Mouse (Mus musculus): ENCODE results near the gene Zfp9. TPM values are rescaled to one million over a fixed set of nuclear protein-coding genes. Genes with fewer than 3 reads are reported as not detected.
A peak's percentile ranks its signal among the peaks of the same experiment; 100 is the strongest.

Gene Zfp9
- polyA plus RNA-seq, 1 experiment from 2014 or later: 12.8 TPM

DNA sequence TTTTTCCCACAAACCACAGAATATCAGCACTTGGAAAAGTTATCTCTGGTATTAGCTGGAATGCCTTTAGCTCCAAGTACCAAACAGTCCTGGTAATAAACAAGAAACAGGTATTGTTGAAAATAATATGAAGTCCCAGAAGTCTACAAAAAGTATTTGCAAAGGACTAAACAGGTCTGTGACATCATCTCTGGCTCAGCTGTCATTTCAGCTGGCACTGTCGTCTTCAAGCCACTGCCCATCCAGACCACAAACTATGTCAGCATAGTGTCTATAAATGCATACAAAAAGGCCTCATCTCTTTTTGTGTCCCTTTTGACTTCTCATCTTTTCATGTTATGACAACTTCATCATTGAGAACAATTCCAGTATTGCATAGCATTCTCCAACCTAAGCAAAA, 52.5 kb downstream of the Zfp9 start:
- Histone ChIP-seq H3K27ac (replicated peaks) (no peak overlapping the region), H3K36me3 (replicated peaks) (peaks cover 50% of the 10 kb centered on the region), H3K4me1 (no peaks in the 10 kb centered on the region), H3K9me3 (peaks cover 13% of the 10 kb centered on the region), H3K4me3 (no peak overlapping the region), H3K27me3 (replicated peaks; ENCODE audit: low read depth, poor library complexity, severe bottlenecking) (no peaks in the 10 kb centered on the region)
- WGBS: 94% methylated on average over 1 of the region's 1 CpGs
- DNase-seq (ENCODE audit: low spot score): no peak

DNA sequence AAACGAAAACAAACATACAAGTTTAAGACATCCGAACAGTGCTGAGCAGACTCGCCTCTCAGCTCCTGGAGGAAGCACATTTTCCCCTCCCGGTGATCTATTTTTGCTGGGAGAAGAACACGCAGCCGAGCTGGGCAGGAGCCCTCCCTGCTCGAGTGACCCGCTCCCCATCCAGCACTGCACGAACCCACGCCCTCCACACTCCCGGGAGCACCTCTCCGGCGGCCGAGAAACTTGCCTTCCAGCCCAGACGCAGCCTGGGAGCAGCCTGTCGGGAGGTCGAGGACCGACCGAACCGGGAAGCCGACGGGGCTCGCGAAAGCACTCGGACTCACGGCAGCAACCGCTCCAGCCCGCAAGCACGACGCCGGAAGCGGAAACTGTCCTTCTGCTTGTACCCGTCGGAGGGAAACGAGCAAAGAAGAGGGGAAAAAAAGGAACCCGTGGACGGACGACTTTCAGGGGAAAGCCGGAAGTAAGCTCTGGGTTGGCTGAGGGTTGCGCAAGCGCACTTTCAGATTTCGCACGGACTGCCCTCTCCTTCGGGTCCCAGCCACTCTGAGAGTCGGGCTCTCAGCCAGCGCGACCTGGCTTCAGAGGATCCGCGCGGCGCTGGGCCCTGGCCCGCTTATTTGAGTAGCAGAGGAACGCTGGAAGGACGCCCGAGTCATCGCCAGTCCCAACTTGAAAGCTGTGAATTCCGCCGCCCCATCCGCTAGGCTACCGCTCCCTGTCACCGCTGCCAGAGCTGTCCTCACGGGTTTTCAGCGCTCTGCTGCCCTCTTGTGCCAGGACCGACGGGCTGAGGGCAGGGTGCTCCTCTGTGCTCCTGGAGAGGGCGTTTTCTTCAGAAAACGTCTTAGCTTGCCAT, 59.8 kb downstream of the Zfp9 start, which contains the start of gene Bms1:
Gene Bms1, minus strand, starts transcription at position 425 of the 871 bp plus-strand sequence.
- peaks cover 32% of the 10 kb centered on the region for H3K36me3 ChIP-seq (replicated peaks)
- no peaks in the 10 kb centered on the region for H3K9me3 ChIP-seq
- H3K4me3 ChIP-seq: peak within 1 kb of the TSS; percentile 98
- no peaks in the 10 kb centered on the region for H3K27me3 ChIP-seq (replicated peaks; ENCODE audit: low read depth, poor library complexity, severe bottlenecking)
- H3K4me1 ChIP-seq: peaks cover 13% of the 10 kb centered on the region
- whole genome bisulfite sequencing: under 1% methylated on average over 67 of the region's 67 CpGs
- DNase-seq (ENCODE audit: low spot score): peak; percentile 93
- H3K27ac ChIP-seq (replicated peaks): peak within 1 kb of the TSS; percentile 88

Small RNA genes within 50 kb of the gene (microRNA-seq; reads per million reads assigned to microRNA genes)
- gene Gm25953: not detected

Other genes with a start within 250 kb of the Zfp9 start
- 54.7 and 57.0 TPM in 2 replicates for gene Bms1, start 59.8 kb downstream of the Zfp9 start, polyA plus RNA-seq (2016; fragmentation: Nextera tagmentation; extraction: Ambion mirVana)
- gene Zfp248, start 23.8 kb downstream of the Zfp9 start, polyA plus RNA-seq (2016; fragmentation: Nextera tagmentation; extraction: Ambion mirVana): 12.2 and 13.7 TPM in 2 replicates
- 18.8 and 20.4 TPM in 2 replicates for gene Ankrd26, start 82.9 kb upstream of the Zfp9 start, polyA plus RNA-seq (2016; fragmentation: Nextera tagmentation; extraction: Ambion mirVana)

Measured in embryonic facial prominence, embryonic 10.5 days (tissue).